Mouse (Mus musculus): Measurements from ENCODE around the gene Lce1d. TPM values are rescaled to one million over a fixed set of nuclear protein-coding genes. Genes with fewer than 3 reads are reported as not detected.

Lce1d gene
- polyA plus RNA-seq, 1 experiment from 2014 or later, result not detected

- Histone ChIP-seq H3K36me3 (ENCODE audit: control insufficient read depth, insufficient read depth, low read length) (no peaks in the 10 kb centered on the region), H3K9me3 (ENCODE audit: control insufficient read depth, low read length) (no peaks in the 10 kb centered on the region), H3K27me3 (ENCODE audit: control insufficient read depth, insufficient read depth, low read depth, low read length) (no peaks in the 10 kb centered on the region), H3K27ac (ENCODE audit: low read length) (no peak within 1 kb of the TSS), H3K4me3 (ENCODE audit: low read length) (no peak within 1 kb of the TSS), H3K4me1 (replicated peaks; ENCODE audit: control insufficient read depth, insufficient read depth, low read length) (no peaks in the 10 kb centered on the region), H3K9ac (ENCODE audit: low read length) (no peak within 1 kb of the TSS), H3K4me2 (ENCODE audit: low read depth, low read length) (no peak within 1 kb of the TSS)
- ATAC-seq (ENCODE audit: low read depth), result no peak
These were observed 30.2 kb downstream of the Lce1d start, which contains the start of gene Lce1b for GRCm38 (mm10) chr3:92656826-92657225. Gene Lce1b (minus strand): TSS chr3:92656926.

- Histone ChIP-seq H3K36me3 (ENCODE audit: control insufficient read depth, insufficient read depth, low read length) (no peaks in the 10 kb centered on the region), H3K9ac (ENCODE audit: low read length) (no peak within 1 kb of the TSS), H3K4me1 (replicated peaks; ENCODE audit: control insufficient read depth, insufficient read depth, low read length) (no peaks in the 10 kb centered on the region), H3K9me3 (ENCODE audit: control insufficient read depth, low read length) (no peaks in the 10 kb centered on the region), H3K27ac (ENCODE audit: low read length) (no peak within 1 kb of the TSS), H3K4me2 (ENCODE audit: low read depth, low read length) (no peak within 1 kb of the TSS), H3K4me3 (ENCODE audit: low read length) (no peak within 1 kb of the TSS), H3K27me3 (ENCODE audit: control insufficient read depth, insufficient read depth, low read depth, low read length) (no peaks in the 10 kb centered on the region)
- 73% methylated on average over 1 of the region's 1 CpGs for WGBS
- no peak for ATAC-seq (ENCODE audit: low read depth)
These were observed 38.8 kb downstream of the Lce1d start, which contains the start of gene Lce1a1 for GRCm38 (mm10) chr3:92648207-92648606. Gene Lce1a1 (minus strand): TSS chr3:92648307.

DNA sequence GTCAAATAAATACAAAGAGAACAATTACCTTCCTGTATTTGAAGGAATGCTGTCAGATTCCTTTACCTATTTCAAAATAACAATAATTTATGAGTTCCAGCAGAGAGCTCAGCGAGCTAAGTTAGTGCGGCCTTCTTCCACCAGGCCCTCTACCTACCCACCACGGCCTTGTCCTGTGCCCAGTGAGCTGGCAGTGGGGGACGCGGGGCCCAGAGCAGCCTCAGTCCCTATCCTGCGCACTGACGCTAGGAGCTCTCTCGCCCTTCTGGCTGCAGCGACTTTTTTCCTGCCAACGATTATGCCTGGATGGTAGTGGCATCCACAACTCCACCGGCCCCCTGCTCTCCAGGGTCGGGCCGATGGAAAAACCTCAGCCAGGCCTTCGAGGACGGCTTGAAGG lies 47.2 kb downstream of the Lce1d start:
- 89% methylated on average over 15 of the region's 15 CpGs for WGBS
- no peak for ATAC-seq (ENCODE audit: low read depth)

GRCm38 (mm10) chr3:92638653-92638991 lies 48.4 kb downstream of the Lce1d start:
- no peak for ATAC-seq (ENCODE audit: low read depth)
- 66% methylated on average over 3 of the region's 3 CpGs for WGBS
- Histone ChIP-seq H3K9ac (ENCODE audit: low read length) (no peak overlapping the region), H3K9me3 (ENCODE audit: control insufficient read depth, low read length) (no peaks in the 10 kb centered on the region), H3K4me3 (ENCODE audit: low read length) (no peak overlapping the region), H3K36me3 (ENCODE audit: control insufficient read depth, insufficient read depth, low read length) (no peaks in the 10 kb centered on the region), H3K27ac (ENCODE audit: low read length) (no peak overlapping the region), H3K4me1 (replicated peaks; ENCODE audit: control insufficient read depth, insufficient read depth, low read length) (no peaks in the 10 kb centered on the region), H3K27me3 (ENCODE audit: control insufficient read depth, insufficient read depth, low read depth, low read length) (no peaks in the 10 kb centered on the region), H3K4me2 (ENCODE audit: low read depth, low read length) (no peak overlapping the region)

More for the DNA sequence above, 47.2 kb downstream of the Lce1d start:
- Histone ChIP-seq H3K27me3 (ENCODE audit: control insufficient read depth, insufficient read depth, low read depth, low read length) (no peaks in the 10 kb centered on the region), H3K4me2 (ENCODE audit: low read depth, low read length) (no peak overlapping the region), H3K4me3 (ENCODE audit: low read length) (no peak overlapping the region), H3K9ac (ENCODE audit: low read length) (no peak overlapping the region), H3K36me3 (ENCODE audit: control insufficient read depth, insufficient read depth, low read length) (no peaks in the 10 kb centered on the region), H3K4me1 (replicated peaks; ENCODE audit: control insufficient read depth, insufficient read depth, low read length) (no peaks in the 10 kb centered on the region), H3K27ac (ENCODE audit: low read length) (no peak overlapping the region), H3K9me3 (ENCODE audit: control insufficient read depth, low read length) (no peaks in the 10 kb centered on the region)

- Histone ChIP-seq H3K9ac (ENCODE audit: low read length) (no peak overlapping the region), H3K9me3 (ENCODE audit: control insufficient read depth, low read length) (no peaks in the 10 kb centered on the region), H3K27me3 (ENCODE audit: control insufficient read depth, insufficient read depth, low read depth, low read length) (no peaks in the 10 kb centered on the region), H3K4me3 (ENCODE audit: low read length) (no peak overlapping the region), H3K27ac (ENCODE audit: low read length) (no peak overlapping the region), H3K36me3 (ENCODE audit: control insufficient read depth, insufficient read depth, low read length) (no peaks in the 10 kb centered on the region), H3K4me2 (ENCODE audit: low read depth, low read length) (no peak overlapping the region), H3K4me1 (replicated peaks; ENCODE audit: control insufficient read depth, insufficient read depth, low read length) (no peaks in the 10 kb centered on the region)
- 56% methylated on average over 1 of the region's 1 CpGs for WGBS
- ATAC-seq (ENCODE audit: low read depth), result no peak
These were observed 49.0 kb downstream of the Lce1d start for GRCm38 (mm10) chr3:92637745-92638652.

Other genes starting within 250 kb of the Lce1d start
- 0.79 TPM in 1 of 2 replicates, not detected in the other for gene Sprr1b, start 248.4 kb downstream of the Lce1d start, polyA plus RNA-seq (2015; fragmentation: Nextera tagmentation; extraction: Ambion mirVana)
- gene Sprr3, start 228.5 kb downstream of the Lce1d start, polyA plus RNA-seq (2015; fragmentation: Nextera tagmentation; extraction: Ambion mirVana), result not detected in 2 replicates
- gene Sprr1a, start 201.3 kb downstream of the Lce1d start, polyA plus RNA-seq (2015; fragmentation: Nextera tagmentation; extraction: Ambion mirVana), result 0.97 and 2.8 TPM in 2 replicates
- gene Sprr4, start 186.7 kb downstream of the Lce1d start, polyA plus RNA-seq (2015; fragmentation: Nextera tagmentation; extraction: Ambion mirVana), result not detected in 2 replicates
- gene 2310046K23Rik, start 152.7 kb downstream of the Lce1d start, polyA plus RNA-seq (2015; fragmentation: Nextera tagmentation; extraction: Ambion mirVana), result not detected in 2 replicates
- 0.64 TPM in 1 of 2 replicates, not detected in the other for gene Ivl, start 113.5 kb downstream of the Lce1d start, polyA plus RNA-seq (2015; fragmentation: Nextera tagmentation; extraction: Ambion mirVana)
- gene Smcp, start 98.2 kb downstream of the Lce1d start, polyA plus RNA-seq (2015; fragmentation: Nextera tagmentation; extraction: Ambion mirVana), result not detected in 2 replicates
- not detected in 2 replicates for gene 2210017I01Rik, start 79.7 kb downstream of the Lce1d start, polyA plus RNA-seq (2015; fragmentation: Nextera tagmentation; extraction: Ambion mirVana)
- gene Lce6a, start 65.5 kb downstream of the Lce1d start, polyA plus RNA-seq (2015; fragmentation: Nextera tagmentation; extraction: Ambion mirVana), result not detected in 2 replicates
- gene Lce1a1, start 38.9 kb downstream of the Lce1d start, polyA plus RNA-seq (2015; fragmentation: Nextera tagmentation; extraction: Ambion mirVana), result 0.31 TPM in 1 of 2 replicates, not detected in the other
- not detected in 2 replicates for gene Lce1b, start 30.3 kb downstream of the Lce1d start, polyA plus RNA-seq (2015; fragmentation: Nextera tagmentation; extraction: Ambion mirVana)
- not detected in 2 replicates for gene Lce1a2, start 16.9 kb downstream of the Lce1d start, polyA plus RNA-seq (2015; fragmentation: Nextera tagmentation; extraction: Ambion mirVana)
- gene Lce1c, start 8.0 kb downstream of the Lce1d start, polyA plus RNA-seq (2015; fragmentation: Nextera tagmentation; extraction: Ambion mirVana), result not detected in 2 replicates
- gene Lce1e, start 21.9 kb upstream of the Lce1d start, polyA plus RNA-seq (2015; fragmentation: Nextera tagmentation; extraction: Ambion mirVana), result not detected in 2 replicates
- gene Lce1f, start 33.1 kb upstream of the Lce1d start, polyA plus RNA-seq (2015; fragmentation: Nextera tagmentation; extraction: Ambion mirVana), result not detected in 2 replicates
- not detected in 2 replicates for gene Gm38119, start 51.9 kb upstream of the Lce1d start, polyA plus RNA-seq (2015; fragmentation: Nextera tagmentation; extraction: Ambion mirVana)
- gene Lce1g, start 65.1 kb upstream of the Lce1d start, polyA plus RNA-seq (2015; fragmentation: Nextera tagmentation; extraction: Ambion mirVana), result not detected in 2 replicates
- gene Lce1h, start 77.9 kb upstream of the Lce1d start, polyA plus RNA-seq (2015; fragmentation: Nextera tagmentation; extraction: Ambion mirVana), result not detected in 2 replicates
- gene Lce1i, start 91.7 kb upstream of the Lce1d start, polyA plus RNA-seq (2015; fragmentation: Nextera tagmentation; extraction: Ambion mirVana), result not detected in 2 replicates
- gene Lce1j, start 103.3 kb upstream of the Lce1d start, polyA plus RNA-seq (2015; fragmentation: Nextera tagmentation; extraction: Ambion mirVana), result not detected in 2 replicates
- not detected in 2 replicates for gene Lce1k, start 120.7 kb upstream of the Lce1d start, polyA plus RNA-seq (2015; fragmentation: Nextera tagmentation; extraction: Ambion mirVana)
- gene Kprp, start 140.0 kb upstream of the Lce1d start, polyA plus RNA-seq (2015; fragmentation: Nextera tagmentation; extraction: Ambion mirVana), result not detected in 2 replicates
- gene Lce1l, start 164.1 kb upstream of the Lce1d start, polyA plus RNA-seq (2015; fragmentation: Nextera tagmentation; extraction: Ambion mirVana), result not detected in 2 replicates
- gene 2310050C09Rik, start 183.0 kb upstream of the Lce1d start, polyA plus RNA-seq (2015; fragmentation: Nextera tagmentation; extraction: Ambion mirVana), result not detected in 2 replicates
- gene Lce3a, start 239.0 kb upstream of the Lce1d start, polyA plus RNA-seq (2015; fragmentation: Nextera tagmentation; extraction: Ambion mirVana), result not detected in 2 replicates
- not detected in 2 replicates for gene Lce3b, start 245.8 kb upstream of the Lce1d start, polyA plus RNA-seq (2015; fragmentation: Nextera tagmentation; extraction: Ambion mirVana)

All from lung, embryonic 16.5 days (tissue).